Mouse (Mus musculus): ENCODE measurements around the gene Cd34.

- TF ChIP-seq CTCF (IDR thresholded peaks at IDR 0.05; ENCODE audit: control insufficient read depth, insufficient read depth, insufficient read length) (no peak), USF1 (IDR thresholded peaks at IDR 0.05; ENCODE audit: low read depth) (no peak), MAX (IDR thresholded peaks at IDR 0.05) (no peak), CEBPB (IDR thresholded peaks at IDR 0.05; ENCODE audit: low read depth) (no peak), MYOD1 (IDR thresholded peaks at IDR 0.05; ENCODE audit: control insufficient read depth, insufficient read length, low read depth) (no peak), MYOG (IDR thresholded peaks at IDR 0.05; ENCODE audit: control insufficient read depth, extremely low read depth, insufficient read length) (no peak)
Observed at GRCm38 (mm10) chr1:194998396-194998795, 59.8 kb downstream of the Cd34 start.
